Mouse (Mus musculus): ENCODE measurements at regions not wholly inside any gene's neighbourhood (a gene's known extent, or its start where the extent isn't known, plus 50 kb on each side); places are given as distances from the start of the nearest gene placed in this dataset.
A peak's percentile ranks its signal among the peaks of the same experiment; 100 is the strongest.

GRCm38 (mm10) chr17:16101548-16101947, 270.7 kb upstream of the Rgmb start:
- DNase-seq (ENCODE audit: low read depth, low spot score), result no peak

- DNase-seq (ENCODE audit: low read depth, low spot score), result no peak
Measured at GRCm38 (mm10) chr17:16092952-16093351, 262.1 kb upstream of the Rgmb start.

- no peak for DNase-seq (ENCODE audit: low read depth, low spot score)
Measured at GRCm38 (mm10) chr17:16089619-16090280, 258.9 kb upstream of the Rgmb start.

GRCm38 (mm10) chr17:16088879-16089618, 258.2 kb upstream of the Rgmb start:
- no peak for DNase-seq (ENCODE audit: low read depth, low spot score)

- DNase-seq (ENCODE audit: low read depth, low spot score), result no peak
Measured at GRCm38 (mm10) chr17:16087046-16087445, 256.2 kb upstream of the Rgmb start.

- no peak for DNase-seq (ENCODE audit: low read depth, low spot score)
Measured at GRCm38 (mm10) chr17:16082842-16083241, 252.0 kb upstream of the Rgmb start.

GRCm38 (mm10) chr17:16078549-16078948, 247.7 kb upstream of the Rgmb start:
- DNase-seq (ENCODE audit: low read depth, low spot score), result no peak

- no peak for DNase-seq (ENCODE audit: low read depth, low spot score)
Measured at GRCm38 (mm10) chr17:16069334-16069733, 238.5 kb upstream of the Rgmb start.

GRCm38 (mm10) chr17:16067858-16068257, 237.0 kb upstream of the Rgmb start:
- DNase-seq (ENCODE audit: low read depth, low spot score), result no peak

- peak; percentile 83 for DNase-seq (ENCODE audit: low read depth, low spot score)
Measured at GRCm38 (mm10) chr17:16054481-16054880, 223.6 kb upstream of the Rgmb start.

- peak; percentile 56 for DNase-seq (ENCODE audit: low read depth, low spot score)
Measured at GRCm38 (mm10) chr17:16051713-16052112, 220.9 kb upstream of the Rgmb start.

GRCm38 (mm10) chr17:16041542-16042251, 210.9 kb upstream of the Rgmb start:
- DNase-seq (ENCODE audit: low read depth, low spot score), result no peak

- no peak for DNase-seq (ENCODE audit: low read depth, low spot score)
Measured at GRCm38 (mm10) chr17:16027989-16028388, 197.2 kb upstream of the Rgmb start.

GRCm38 (mm10) chr17:16004871-16005575, 174.2 kb upstream of the Rgmb start:
- DNase-seq (ENCODE audit: low read depth, low spot score), result no peak

GRCm38 (mm10) chr17:16004002-16004401, 173.2 kb upstream of the Rgmb start:
- no peak for DNase-seq (ENCODE audit: low read depth, low spot score)

GRCm38 (mm10) chr17:15998771-15999170, 167.9 kb upstream of the Rgmb start:
- DNase-seq (ENCODE audit: low read depth, low spot score), result peak; percentile 21

GRCm38 (mm10) chr17:15997289-15997688, 166.4 kb upstream of the Rgmb start:
- no peak for DNase-seq (ENCODE audit: low read depth, low spot score)

GRCm38 (mm10) chr17:15995493-15995892, 164.7 kb upstream of the Rgmb start:
- no peak for DNase-seq (ENCODE audit: low read depth, low spot score)

GRCm38 (mm10) chr17:15993361-15994287, 162.8 kb upstream of the Rgmb start:
- peak; percentile 12 for DNase-seq (ENCODE audit: low read depth, low spot score)

GRCm38 (mm10) chr17:15991916-15992315, 161.1 kb upstream of the Rgmb start:
- no peak for DNase-seq (ENCODE audit: low read depth, low spot score)

- DNase-seq (ENCODE audit: low read depth, low spot score), result no peak
Measured at GRCm38 (mm10) chr17:15990303-15990702, 159.5 kb upstream of the Rgmb start.
